Mouse (Mus musculus): ENCODE results near the gene Trpm3. TPM values are rescaled to one million over a fixed set of nuclear protein-coding genes. Genes with fewer than 3 reads are reported as not detected.
"Not testable (repeated sequence)": the region's sequence is repeated elsewhere in the genome, so short reads cannot be mapped to it uniquely, and the experiment has no call there.

Gene Trpm3
- total and polyA plus RNA-seq, 2 experiments: not detected

- 77% methylated on average over 7 of the region's 7 CpGs for WGBS
- Histone ChIP-seq H3K79me2 (ENCODE audit: control insufficient read depth, insufficient read depth, low read length) (no peaks in the 10 kb centered on the region), H3K27ac (replicated peaks; ENCODE audit: insufficient read depth, low read depth, low read length) (no peak overlapping the region), H3K9ac (ENCODE audit: low read depth, low read length) (no peak overlapping the region), H3K4me1 (ENCODE audit: control insufficient read depth, insufficient read depth, low read length) (no peaks in the 10 kb centered on the region), H3K36me3 (ENCODE audit: control insufficient read depth, insufficient read depth, low read length) (no peaks in the 10 kb centered on the region), H3K4me3 (ENCODE audit: insufficient read depth, low read depth, low read length) (no peak overlapping the region), H3K27me3 (ENCODE audit: control insufficient read depth, insufficient read depth, low read length) (no peaks in the 10 kb centered on the region)
- TF ChIP-seq POLR2A (IDR thresholded peaks at IDR 0.05; ENCODE audit: extremely low read depth, insufficient read depth, low read length) (no peak), CTCF (IDR thresholded peaks at IDR 0.05; ENCODE audit: low read depth, low read length) (no peak)
- DNase-seq (ENCODE audit: extremely low read depth, low read depth, low spot score): no peak
Observed at GRCm38 (mm10) chr19:22848783-22849576, 710.1 kb downstream of the Trpm3 start.

GRCm38 (mm10) chr19:22851423-22851822 lies 712.6 kb downstream of the Trpm3 start:
- WGBS: 73% methylated on average over 5 of the region's 5 CpGs
- H3K27me3 ChIP-seq (ENCODE audit: control insufficient read depth, insufficient read depth, low read length); H3K4me1 ChIP-seq (ENCODE audit: control insufficient read depth, insufficient read depth, low read length); H3K27ac ChIP-seq (replicated peaks; ENCODE audit: insufficient read depth, low read depth, low read length); H3K36me3 ChIP-seq (ENCODE audit: control insufficient read depth, insufficient read depth, low read length); H3K9ac ChIP-seq (ENCODE audit: low read depth, low read length); DNase-seq (ENCODE audit: extremely low read depth, low read depth, low spot score); H3K4me3 ChIP-seq (ENCODE audit: insufficient read depth, low read depth, low read length); H3K79me2 ChIP-seq (ENCODE audit: control insufficient read depth, insufficient read depth, low read length): not testable (repeated sequence)

GRCm38 (mm10) chr19:22859644-22860043 lies 720.8 kb downstream of the Trpm3 start:
- DNase-seq (ENCODE audit: extremely low read depth, low read depth, low spot score): no peak
- Histone ChIP-seq H3K27me3 (ENCODE audit: control insufficient read depth, insufficient read depth, low read length) (no peaks in the 10 kb centered on the region), H3K9ac (ENCODE audit: low read depth, low read length) (no peak overlapping the region), H3K4me3 (ENCODE audit: insufficient read depth, low read depth, low read length) (no peak overlapping the region), H3K79me2 (ENCODE audit: control insufficient read depth, insufficient read depth, low read length) (no peaks in the 10 kb centered on the region), H3K4me1 (ENCODE audit: control insufficient read depth, insufficient read depth, low read length) (no peaks in the 10 kb centered on the region), H3K36me3 (ENCODE audit: control insufficient read depth, insufficient read depth, low read length) (no peaks in the 10 kb centered on the region), H3K27ac (replicated peaks; ENCODE audit: insufficient read depth, low read depth, low read length) (no peak overlapping the region)
- WGBS: 95% methylated on average over 4 of the region's 4 CpGs
- TF ChIP-seq CTCF (IDR thresholded peaks at IDR 0.05; ENCODE audit: low read depth, low read length): no peak
- no peak for TF ChIP-seq POLR2A (IDR thresholded peaks at IDR 0.05; ENCODE audit: extremely low read depth, insufficient read depth, low read length)

DNA sequence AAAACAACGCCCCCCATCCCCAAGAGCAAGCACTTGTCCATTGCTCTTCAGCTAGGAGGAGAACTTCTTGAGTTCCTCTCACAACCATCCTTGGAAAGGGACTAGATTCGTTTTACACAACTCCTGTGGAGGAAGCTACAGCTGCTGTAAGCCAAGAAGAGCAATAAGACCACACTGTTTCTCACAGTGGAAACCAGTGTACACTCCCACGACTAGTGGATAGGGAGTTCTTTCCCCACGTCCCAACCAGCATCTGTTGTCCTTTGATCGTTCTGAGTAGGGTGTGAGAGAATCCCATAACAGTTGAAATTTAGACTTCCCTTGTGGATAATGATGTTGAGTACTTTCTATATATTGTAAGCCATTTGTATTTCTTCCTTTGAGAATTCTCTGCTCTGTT lies 728.6 kb downstream of the Trpm3 start:
- no peak for DNase-seq (ENCODE audit: extremely low read depth, low read depth, low spot score)
- H3K27me3 ChIP-seq (ENCODE audit: control insufficient read depth, insufficient read depth, low read length): no peaks in the 10 kb centered on the region
- H3K9ac ChIP-seq (ENCODE audit: low read depth, low read length): no peak overlapping the region
- no peak for TF ChIP-seq POLR2A (IDR thresholded peaks at IDR 0.05; ENCODE audit: extremely low read depth, insufficient read depth, low read length)
- TF ChIP-seq CTCF (IDR thresholded peaks at IDR 0.05; ENCODE audit: low read depth, low read length): no peak
- no peak overlapping the region for H3K27ac ChIP-seq (replicated peaks; ENCODE audit: insufficient read depth, low read depth, low read length)
- no peaks in the 10 kb centered on the region for H3K79me2 ChIP-seq (ENCODE audit: control insufficient read depth, insufficient read depth, low read length)
- 75% methylated on average over 5 of the region's 5 CpGs for WGBS
- no peak overlapping the region for H3K4me3 ChIP-seq (ENCODE audit: insufficient read depth, low read depth, low read length)
- no peaks in the 10 kb centered on the region for H3K4me1 ChIP-seq (ENCODE audit: control insufficient read depth, insufficient read depth, low read length)
- no peaks in the 10 kb centered on the region for H3K36me3 ChIP-seq (ENCODE audit: control insufficient read depth, insufficient read depth, low read length)

DNA sequence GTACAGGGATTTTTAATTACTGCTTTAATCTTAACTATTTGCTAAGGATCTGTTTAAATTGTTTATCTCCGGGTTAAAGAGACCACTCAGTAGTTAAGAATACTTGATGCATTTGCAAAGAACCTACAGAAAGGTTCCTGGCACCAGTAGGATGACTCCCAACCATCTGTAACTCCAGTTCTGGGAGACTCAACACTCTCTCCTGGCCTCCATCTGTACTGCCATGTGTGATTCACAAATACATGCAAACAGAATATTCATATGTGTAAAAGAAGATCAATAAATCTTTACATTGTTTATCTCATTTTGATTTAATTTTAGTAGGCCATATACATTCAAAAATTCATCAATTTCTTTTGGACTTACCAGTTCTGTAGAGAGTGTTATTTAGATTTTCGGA lies 731.0 kb downstream of the Trpm3 start:
- TF ChIP-seq CTCF (IDR thresholded peaks at IDR 0.05; ENCODE audit: low read depth, low read length): no peak
- TF ChIP-seq POLR2A (IDR thresholded peaks at IDR 0.05; ENCODE audit: extremely low read depth, insufficient read depth, low read length): no peak
- Histone ChIP-seq H3K27me3 (ENCODE audit: control insufficient read depth, insufficient read depth, low read length) (no peaks in the 10 kb centered on the region), H3K36me3 (ENCODE audit: control insufficient read depth, insufficient read depth, low read length) (no peaks in the 10 kb centered on the region), H3K27ac (replicated peaks; ENCODE audit: insufficient read depth, low read depth, low read length) (no peak overlapping the region), H3K79me2 (ENCODE audit: control insufficient read depth, insufficient read depth, low read length) (no peaks in the 10 kb centered on the region), H3K4me3 (ENCODE audit: insufficient read depth, low read depth, low read length) (no peak overlapping the region), H3K9ac (ENCODE audit: low read depth, low read length) (no peak overlapping the region), H3K4me1 (ENCODE audit: control insufficient read depth, insufficient read depth, low read length) (no peaks in the 10 kb centered on the region)
- WGBS: 70% methylated on average over 2 of the region's 2 CpGs
- no peak for DNase-seq (ENCODE audit: extremely low read depth, low read depth, low spot score)

- Histone ChIP-seq H3K4me1 (ENCODE audit: control insufficient read depth, insufficient read depth, low read length) (no peaks in the 10 kb centered on the region), H3K4me3 (ENCODE audit: insufficient read depth, low read depth, low read length) (no peak overlapping the region), H3K79me2 (ENCODE audit: control insufficient read depth, insufficient read depth, low read length) (no peaks in the 10 kb centered on the region), H3K9ac (ENCODE audit: low read depth, low read length) (no peak overlapping the region), H3K27me3 (ENCODE audit: control insufficient read depth, insufficient read depth, low read length) (no peaks in the 10 kb centered on the region), H3K27ac (replicated peaks; ENCODE audit: insufficient read depth, low read depth, low read length) (no peak overlapping the region), H3K36me3 (ENCODE audit: control insufficient read depth, insufficient read depth, low read length) (no peaks in the 10 kb centered on the region)
- no peak for TF ChIP-seq POLR2A (IDR thresholded peaks at IDR 0.05; ENCODE audit: extremely low read depth, insufficient read depth, low read length)
- TF ChIP-seq CTCF (IDR thresholded peaks at IDR 0.05; ENCODE audit: low read depth, low read length): no peak
- no peak for DNase-seq (ENCODE audit: extremely low read depth, low read depth, low spot score)
- 73% methylated on average over 5 of the region's 5 CpGs for WGBS
Observed at GRCm38 (mm10) chr19:22872456-22872855, 733.6 kb downstream of the Trpm3 start.

Data from liver, adult 2 months (tissue).